Mouse (Mus musculus): ENCODE measurements around the gene Tbx10. TPM values are rescaled to one million over a fixed set of nuclear protein-coding genes. Genes with fewer than 3 reads are reported as not detected.
A peak's percentile ranks its signal among the peaks of the same experiment; 100 is the strongest.

The Tbx10 gene
- polyA plus RNA-seq, 1 experiment from 2014 or later: not detected

DNA sequence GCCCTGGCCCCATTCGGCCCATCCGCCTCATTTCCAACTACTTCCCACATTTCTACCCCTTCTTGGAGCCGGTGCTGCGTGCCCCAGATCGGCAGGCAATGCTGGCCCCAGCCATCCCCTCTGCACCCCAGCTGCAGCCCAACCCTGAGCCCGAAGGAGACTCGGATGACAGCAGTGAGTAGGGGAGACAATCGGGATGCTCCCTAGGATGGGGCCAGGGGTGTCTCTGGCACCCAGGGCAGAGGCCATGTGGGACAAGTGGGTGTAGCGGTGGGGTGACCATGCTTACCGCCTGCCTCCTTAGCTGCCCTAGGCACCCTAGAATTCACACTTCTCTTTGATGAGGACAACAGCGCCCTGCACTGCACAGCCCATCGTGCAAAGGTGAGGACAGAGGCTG is 11.1 kb downstream of the Tbx10 start:
- Histone ChIP-seq H3K27me3 (replicated peaks) (no peaks in the 10 kb centered on the region), H3K27ac (ENCODE audit: poor library complexity, severe bottlenecking) (peak overlapping the region; percentile 99), H3K9ac (peak overlapping the region; percentile 70), H3K9me3 (replicated peaks) (no peaks in the 10 kb centered on the region), H3K36me3 (peaks cover 40% of the 10 kb centered on the region), H3K4me3 (peak overlapping the region; percentile 27), H3K4me1 (replicated peaks) (peaks cover 59% of the 10 kb centered on the region), H3K4me2 (peak overlapping the region; percentile 60)
- ATAC-seq (ENCODE audit: insufficient number of reproducible peaks, low FRiP score): no peak
- WGBS: 68% methylated on average over 12 of the region's 12 CpGs

- Histone ChIP-seq H3K4me2 (peak overlapping the region; percentile 60), H3K27me3 (replicated peaks) (no peaks in the 10 kb centered on the region), H3K9me3 (replicated peaks) (no peaks in the 10 kb centered on the region), H3K4me1 (replicated peaks) (peaks cover 55% of the 10 kb centered on the region), H3K27ac (ENCODE audit: poor library complexity, severe bottlenecking) (peak overlapping the region; percentile 99), H3K9ac (peak overlapping the region; percentile 70; the same call in 1 of the 2 replicates), H3K36me3 (peaks cover 47% of the 10 kb centered on the region), H3K4me3 (no peak overlapping the region)
- ATAC-seq (ENCODE audit: insufficient number of reproducible peaks, low FRiP score): no peak
- WGBS: 75% methylated on average over 15 of the region's 15 CpGs
Observed at GRCm38 (mm10) chr19:4004331-4004730, 11.8 kb downstream of the Tbx10 start.

- no peaks in the 10 kb centered on the region for H3K27me3 ChIP-seq (replicated peaks)
- H3K9me3 ChIP-seq (replicated peaks): no peaks in the 10 kb centered on the region
- no peak overlapping the region for H3K4me3 ChIP-seq
- H3K36me3 ChIP-seq: peaks cover 54% of the 10 kb centered on the region
- peak overlapping the region; percentile 6; the same call in 1 of the 2 replicates for H3K4me2 ChIP-seq
- peaks cover 51% of the 10 kb centered on the region for H3K4me1 ChIP-seq (replicated peaks)
- no peak for ATAC-seq (ENCODE audit: insufficient number of reproducible peaks, low FRiP score)
- peak overlapping the region; percentile 21; the same call in 1 of the 2 replicates for H3K9ac ChIP-seq
- H3K27ac ChIP-seq (ENCODE audit: poor library complexity, severe bottlenecking): peak overlapping the region; percentile 11
- WGBS: 83% methylated on average over 9 of the region's 9 CpGs
Observed at GRCm38 (mm10) chr19:4005091-4005490, 12.5 kb downstream of the Tbx10 start.

- Histone ChIP-seq H3K9ac (no peak overlapping the region), H3K27ac (ENCODE audit: poor library complexity, severe bottlenecking) (no peak overlapping the region), H3K4me2 (no peak overlapping the region), H3K27me3 (replicated peaks) (no peaks in the 10 kb centered on the region), H3K9me3 (replicated peaks) (no peaks in the 10 kb centered on the region), H3K4me3 (no peak overlapping the region), H3K36me3 (peaks cover 61% of the 10 kb centered on the region), H3K4me1 (replicated peaks) (peaks cover 50% of the 10 kb centered on the region)
- 88% methylated on average over 8 of the region's 8 CpGs for WGBS
- no peak for ATAC-seq (ENCODE audit: insufficient number of reproducible peaks, low FRiP score)
Observed at GRCm38 (mm10) chr19:4005971-4006370, 13.4 kb downstream of the Tbx10 start.

DNA sequence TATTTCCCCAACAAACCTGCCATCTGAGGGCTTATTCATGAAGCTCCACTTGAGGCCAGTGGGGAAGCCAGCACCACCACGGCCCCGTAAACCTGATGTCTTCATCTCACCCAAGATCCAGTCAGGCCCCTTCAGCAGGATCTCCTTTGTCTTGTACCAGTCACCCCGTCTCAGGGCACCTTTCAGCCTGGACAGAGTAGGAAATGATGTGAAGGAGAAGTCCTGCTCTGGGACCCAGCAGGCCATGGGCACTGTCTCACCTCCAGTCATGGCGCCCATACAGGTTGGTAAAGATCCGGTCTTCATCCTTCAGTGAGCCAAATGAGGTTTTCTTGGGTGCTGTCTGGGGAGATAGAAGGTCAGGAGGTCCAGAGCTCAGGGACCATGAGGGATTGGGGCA is 18.5 kb downstream of the Tbx10 start:
- Histone ChIP-seq H3K9ac (no peak overlapping the region), H3K4me1 (replicated peaks) (peaks cover 29% of the 10 kb centered on the region), H3K36me3 (peaks cover 48% of the 10 kb centered on the region), H3K4me2 (peak overlapping the region; percentile 69; the same call in 1 of the 2 replicates), H3K4me3 (no peak overlapping the region), H3K9me3 (replicated peaks) (no peaks in the 10 kb centered on the region), H3K27ac (ENCODE audit: poor library complexity, severe bottlenecking) (no peak overlapping the region), H3K27me3 (replicated peaks) (no peaks in the 10 kb centered on the region)
- ATAC-seq (ENCODE audit: insufficient number of reproducible peaks, low FRiP score): no peak
- 94% methylated on average over 5 of the region's 5 CpGs for WGBS

- Histone ChIP-seq H3K4me3 (peak within 1 kb of the TSS; percentile 85), H3K27ac (ENCODE audit: poor library complexity, severe bottlenecking) (peak within 1 kb of the TSS; percentile 53), H3K4me1 (replicated peaks) (peaks cover 28% of the 10 kb centered on the region), H3K36me3 (peaks cover 34% of the 10 kb centered on the region), H3K9ac (peak within 1 kb of the TSS; percentile 84), H3K4me2 (peak within 1 kb of the TSS; percentile 69), H3K9me3 (replicated peaks) (no peaks in the 10 kb centered on the region), H3K27me3 (replicated peaks) (no peaks in the 10 kb centered on the region)
- under 1% methylated on average over 45 of the region's 45 CpGs for WGBS
- peak; percentile 98 for ATAC-seq (ENCODE audit: insufficient number of reproducible peaks, low FRiP score)
Observed at GRCm38 (mm10) chr19:4012432-4013022, 20.0 kb downstream of the Tbx10 start, which contains the start of gene Ndufv1. Gene Ndufv1, minus strand, starts transcription at chr19:4012806.

DNA sequence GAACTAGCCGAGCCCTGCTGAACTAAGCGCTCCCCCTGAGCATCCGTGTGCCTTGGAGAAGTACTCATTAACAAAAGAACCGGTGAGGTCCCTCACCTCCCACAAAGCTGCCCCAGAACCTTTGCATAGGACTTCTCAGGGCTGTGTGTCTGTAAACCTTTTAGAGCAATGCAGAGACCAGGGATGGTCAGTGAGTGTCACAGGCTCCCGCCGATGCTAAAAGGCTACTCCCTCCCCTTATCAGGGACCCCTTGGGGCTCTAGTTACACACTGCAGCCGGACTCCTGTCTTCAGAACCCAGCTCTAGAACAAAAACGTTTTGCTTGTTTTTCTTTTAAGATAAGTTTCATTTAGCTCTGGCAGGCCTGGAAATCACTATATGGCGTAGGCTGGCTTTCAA is 20.5 kb downstream of the Tbx10 start:
- peaks cover 28% of the 10 kb centered on the region for H3K36me3 ChIP-seq
- peak overlapping the region; percentile 53 for H3K27ac ChIP-seq (ENCODE audit: poor library complexity, severe bottlenecking)
- ATAC-seq (ENCODE audit: insufficient number of reproducible peaks, low FRiP score): peak; percentile 66
- H3K27me3 ChIP-seq (replicated peaks): no peaks in the 10 kb centered on the region
- WGBS: 8% methylated on average over 9 of the region's 9 CpGs
- peak overlapping the region; percentile 85 for H3K4me3 ChIP-seq
- H3K9me3 ChIP-seq (replicated peaks): no peaks in the 10 kb centered on the region
- peaks cover 28% of the 10 kb centered on the region for H3K4me1 ChIP-seq (replicated peaks)
- peak overlapping the region; percentile 55 for H3K4me2 ChIP-seq
- H3K9ac ChIP-seq: peak overlapping the region; percentile 38

GRCm38 (mm10) chr19:4014802-4015201 is 22.2 kb downstream of the Tbx10 start:
- Histone ChIP-seq H3K9ac (no peak overlapping the region), H3K27ac (ENCODE audit: poor library complexity, severe bottlenecking) (no peak overlapping the region)
- no peak for ATAC-seq (ENCODE audit: insufficient number of reproducible peaks, low FRiP score)

GRCm38 (mm10) chr19:4015635-4016034 is 23.1 kb downstream of the Tbx10 start:
- Histone ChIP-seq H3K4me2 (no peak overlapping the region), H3K36me3 (peaks cover 4% of the 10 kb centered on the region), H3K9ac (no peak overlapping the region; the same call in 1 of the 2 replicates), H3K9me3 (replicated peaks) (no peaks in the 10 kb centered on the region), H3K4me3 (no peak overlapping the region), H3K27me3 (replicated peaks) (no peaks in the 10 kb centered on the region), H3K4me1 (replicated peaks) (peaks cover 28% of the 10 kb centered on the region), H3K27ac (ENCODE audit: poor library complexity, severe bottlenecking) (0 out of 2 replicates have a peak overlapping the region, but pooled peaks have one; percentile 10)
- no peak for ATAC-seq (ENCODE audit: insufficient number of reproducible peaks, low FRiP score)
- WGBS: 45% methylated on average over 5 of the region's 5 CpGs

More at GRCm38 (mm10) chr19:4014802-4015201, 22.2 kb downstream of the Tbx10 start:
- Histone ChIP-seq H3K36me3 (peaks cover 11% of the 10 kb centered on the region), H3K4me1 (replicated peaks) (peaks cover 28% of the 10 kb centered on the region), H3K9me3 (replicated peaks) (no peaks in the 10 kb centered on the region), H3K4me3 (no peak overlapping the region), H3K27me3 (replicated peaks) (no peaks in the 10 kb centered on the region), H3K4me2 (no peak overlapping the region)

DNA sequence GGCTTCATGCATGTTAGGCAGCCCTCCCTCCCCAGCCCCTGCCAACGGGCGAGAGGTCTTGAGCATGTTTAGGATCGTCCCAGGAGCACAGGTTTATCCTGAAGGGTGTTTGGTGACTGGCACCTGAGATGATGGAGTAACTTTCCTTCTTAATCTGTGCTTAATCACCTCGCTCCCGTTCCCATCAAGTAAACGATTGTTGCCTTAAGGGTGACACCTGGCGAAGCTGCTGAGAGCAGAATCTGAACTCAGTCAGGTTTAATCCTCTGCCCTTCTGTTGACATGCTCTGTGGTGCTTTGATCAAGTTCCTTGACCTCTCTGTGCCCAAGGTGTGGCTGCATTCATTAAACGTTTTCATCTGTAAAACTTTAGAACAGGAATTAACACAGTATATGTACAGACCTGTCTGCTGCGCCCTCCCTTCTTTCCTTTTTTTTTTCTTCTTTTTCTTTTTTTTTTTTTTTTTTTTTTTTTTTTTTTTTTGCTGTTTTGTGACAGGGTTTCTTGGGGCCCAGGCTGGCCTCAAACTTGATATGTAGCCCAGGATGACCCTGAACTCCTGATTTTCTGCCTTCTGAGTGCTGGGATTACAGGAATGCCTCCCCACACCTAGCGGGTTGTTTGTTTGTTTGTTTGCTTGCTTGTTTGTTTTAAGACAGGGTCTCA is 25.5 kb downstream of the Tbx10 start:
- WGBS: 61% methylated on average over 10 of the region's 10 CpGs
- no peak for ATAC-seq (ENCODE audit: insufficient number of reproducible peaks, low FRiP score)
- Histone ChIP-seq H3K27me3 (replicated peaks) (no peaks in the 10 kb centered on the region), H3K4me1 (replicated peaks) (peaks cover 15% of the 10 kb centered on the region), H3K4me2 (no peak overlapping the region), H3K4me3 (no peak overlapping the region), H3K9me3 (replicated peaks) (no peaks in the 10 kb centered on the region), H3K27ac (ENCODE audit: poor library complexity, severe bottlenecking) (no peak overlapping the region), H3K9ac (no peak overlapping the region), H3K36me3 (no peaks in the 10 kb centered on the region)

DNA sequence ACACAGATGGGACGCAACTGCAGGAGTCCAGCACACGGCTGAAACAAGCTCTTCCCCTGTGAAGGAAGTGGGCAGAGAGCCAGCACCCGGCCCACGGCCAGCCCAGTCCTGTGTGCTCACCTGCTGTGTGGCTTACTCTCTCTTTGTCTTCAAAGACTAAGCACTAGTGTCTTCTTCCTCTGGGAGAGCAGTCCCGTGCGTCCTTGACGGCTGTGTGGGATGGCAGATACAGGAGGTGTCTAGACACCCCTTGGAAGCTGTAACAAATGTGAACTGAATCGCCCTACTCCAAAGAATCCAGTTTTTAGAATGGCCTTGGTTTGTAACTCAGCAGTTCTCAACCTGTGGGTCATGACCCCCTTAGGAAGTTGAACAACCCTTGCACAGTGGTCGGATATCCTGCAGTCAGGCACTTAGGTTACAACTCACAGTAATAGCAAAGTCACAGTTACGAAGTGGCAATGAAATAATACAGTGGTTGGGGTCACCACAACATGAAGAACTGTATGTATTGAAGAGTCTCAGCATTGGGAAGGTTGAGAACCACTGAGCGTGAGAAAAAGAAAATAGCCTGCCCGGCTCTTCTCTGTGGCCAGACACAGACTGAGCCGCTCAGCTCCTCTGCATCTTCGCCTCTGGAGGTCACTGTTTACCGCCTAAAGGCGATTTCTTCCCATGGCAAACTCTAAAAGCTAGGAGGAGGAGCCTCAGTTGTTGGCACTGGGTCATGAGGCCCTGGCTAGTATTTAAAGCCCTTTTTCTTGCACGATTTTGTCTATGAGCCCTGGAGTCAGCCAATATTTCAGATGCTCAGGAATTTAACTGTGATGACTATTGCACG is 26.4 kb downstream of the Tbx10 start:
- WGBS: 38% methylated on average over 18 of the region's 18 CpGs
- no peak overlapping the region for H3K9ac ChIP-seq
- no peak overlapping the region for H3K4me2 ChIP-seq
- H3K27ac ChIP-seq (ENCODE audit: poor library complexity, severe bottlenecking): no peak overlapping the region
- peaks cover 12% of the 10 kb centered on the region for H3K4me1 ChIP-seq (replicated peaks)
- peak; percentile 60 for ATAC-seq (ENCODE audit: insufficient number of reproducible peaks, low FRiP score)
- no peak overlapping the region for H3K4me3 ChIP-seq
- no peaks in the 10 kb centered on the region for H3K36me3 ChIP-seq
- no peaks in the 10 kb centered on the region for H3K9me3 ChIP-seq (replicated peaks)
- H3K27me3 ChIP-seq (replicated peaks): no peaks in the 10 kb centered on the region
